Mouse (Mus musculus): Measurements from ENCODE around the gene Hoxc12.

Hoxc12 gene

GRCm38 (mm10) chr15:102972254-102972653 is 35.7 kb downstream of the Hoxc12 start:
- TF ChIP-seq NANOG (IDR thresholded peaks at IDR 0.05; ENCODE audit: borderline replicate concordance, low read length) (no peak), POU5F1 (IDR thresholded peaks at IDR 0.05; ENCODE audit: borderline replicate concordance, low read length) (no peak), CTCF (conservative IDR thresholded peaks at IDR 0.05; ENCODE audit: low read length) (no peak)
- Histone ChIP-seq H3K9me3 (ENCODE audit: low read length) (peaks cover 13% of the 10 kb centered on the region; the same call in 1 of the 2 replicates), H3K36me3 (ENCODE audit: insufficient read depth, low read length) (no peaks in the 10 kb centered on the region), H3K4me3 (replicated peaks; ENCODE audit: low read length) (no peak overlapping the region), H3K27me3 (ENCODE audit: insufficient read depth, low read length) (peaks cover 97% of the 10 kb centered on the region), H3K4me1 (replicated peaks; ENCODE audit: low read depth, low read length) (peaks cover 37% of the 10 kb centered on the region)

- TF ChIP-seq CTCF (conservative IDR thresholded peaks at IDR 0.05; ENCODE audit: low read length) (no peak), NANOG (IDR thresholded peaks at IDR 0.05; ENCODE audit: borderline replicate concordance, low read length) (no peak), POU5F1 (IDR thresholded peaks at IDR 0.05; ENCODE audit: borderline replicate concordance, low read length) (no peak)
- H3K36me3 ChIP-seq (ENCODE audit: insufficient read depth, low read length) = no peaks in the 10 kb centered on the region
- peaks cover 97% of the 10 kb centered on the region for H3K27me3 ChIP-seq (ENCODE audit: insufficient read depth, low read length)
- no peak overlapping the region for H3K4me3 ChIP-seq (replicated peaks; ENCODE audit: low read length)
- peaks cover 37% of the 10 kb centered on the region for H3K4me1 ChIP-seq (replicated peaks; ENCODE audit: low read depth, low read length)
- H3K9me3 ChIP-seq (ENCODE audit: low read length) = peaks cover 13% of the 10 kb centered on the region; the same call in 1 of the 2 replicates
Observed at GRCm38 (mm10) chr15:102972753-102973152, 36.2 kb downstream of the Hoxc12 start.

DNA sequence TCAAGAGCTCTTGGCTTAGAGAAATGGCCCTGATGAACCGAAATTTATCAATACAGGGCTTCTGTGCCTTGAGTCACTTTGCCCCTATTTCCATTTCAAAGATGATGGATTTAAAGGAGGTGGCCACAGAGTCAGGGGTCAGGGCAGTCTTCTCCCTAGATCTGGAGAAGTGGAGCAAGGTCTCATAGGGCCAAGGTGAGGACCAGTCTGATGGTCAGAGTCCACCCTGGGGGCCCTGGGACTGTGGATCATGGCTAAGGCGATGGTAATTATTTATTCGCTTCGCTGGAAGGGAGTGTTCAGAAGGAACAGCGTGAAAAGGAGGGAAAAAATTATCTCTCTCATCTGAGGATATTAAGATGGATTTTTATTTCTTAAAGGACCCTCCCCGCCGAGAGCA is 38.5 kb downstream of the Hoxc12 start:
- peaks cover 13% of the 10 kb centered on the region; the same call in 1 of the 2 replicates for H3K9me3 ChIP-seq (ENCODE audit: low read length)
- peaks cover 35% of the 10 kb centered on the region for H3K4me1 ChIP-seq (replicated peaks; ENCODE audit: low read depth, low read length)
- H3K27me3 ChIP-seq (ENCODE audit: insufficient read depth, low read length) = peaks cover 99% of the 10 kb centered on the region
- TF ChIP-seq CTCF (conservative IDR thresholded peaks at IDR 0.05; ENCODE audit: low read length) (no peak), POU5F1 (IDR thresholded peaks at IDR 0.05; ENCODE audit: borderline replicate concordance, low read length) (no peak), NANOG (IDR thresholded peaks at IDR 0.05; ENCODE audit: borderline replicate concordance, low read length) (no peak)
- H3K36me3 ChIP-seq (ENCODE audit: insufficient read depth, low read length) = no peaks in the 10 kb centered on the region
- no peak overlapping the region for H3K4me3 ChIP-seq (replicated peaks; ENCODE audit: low read length)

GRCm38 (mm10) chr15:102975688-102976111 is 39.1 kb downstream of the Hoxc12 start:
- Histone ChIP-seq H3K36me3 (ENCODE audit: insufficient read depth, low read length) (no peaks in the 10 kb centered on the region), H3K27me3 (ENCODE audit: insufficient read depth, low read length) (peaks cover 99% of the 10 kb centered on the region), H3K4me1 (replicated peaks; ENCODE audit: low read depth, low read length) (peaks cover 36% of the 10 kb centered on the region), H3K9me3 (ENCODE audit: low read length) (peaks cover 13% of the 10 kb centered on the region; the same call in 1 of the 2 replicates), H3K4me3 (replicated peaks; ENCODE audit: low read length) (peak overlapping the region; percentile 37; the same call in 1 of the 2 replicates)
- no peak for TF ChIP-seq CTCF (conservative IDR thresholded peaks at IDR 0.05; ENCODE audit: low read length)
- no peak for TF ChIP-seq NANOG (IDR thresholded peaks at IDR 0.05; ENCODE audit: borderline replicate concordance, low read length)
- TF ChIP-seq POU5F1 (IDR thresholded peaks at IDR 0.05; ENCODE audit: borderline replicate concordance, low read length) = no peak

GRCm38 (mm10) chr15:102976171-102976570 is 39.6 kb downstream of the Hoxc12 start, which contains the start of gene Hoxc9:
Gene Hoxc9 (plus strand): TSS chr15:102976439.
- Histone ChIP-seq H3K4me3 (replicated peaks; ENCODE audit: low read length) (peak within 1 kb of the TSS; percentile 37; the same call in 1 of the 2 replicates), H3K9me3 (ENCODE audit: low read length) (peaks cover 13% of the 10 kb centered on the region; the same call in 1 of the 2 replicates), H3K4me1 (replicated peaks; ENCODE audit: low read depth, low read length) (peaks cover 41% of the 10 kb centered on the region), H3K36me3 (ENCODE audit: insufficient read depth, low read length) (no peaks in the 10 kb centered on the region), H3K27me3 (ENCODE audit: insufficient read depth, low read length) (peaks cover 99% of the 10 kb centered on the region)
- TF ChIP-seq NANOG (IDR thresholded peaks at IDR 0.05; ENCODE audit: borderline replicate concordance, low read length) (no peak), POU5F1 (IDR thresholded peaks at IDR 0.05; ENCODE audit: borderline replicate concordance, low read length) (no peak), CTCF (conservative IDR thresholded peaks at IDR 0.05; ENCODE audit: low read length) (no peak)

- Histone ChIP-seq H3K4me1 (replicated peaks; ENCODE audit: low read depth, low read length) (peaks cover 46% of the 10 kb centered on the region), H3K4me3 (replicated peaks; ENCODE audit: low read length) (peak overlapping the region; percentile 29; the same call in 1 of the 2 replicates), H3K36me3 (ENCODE audit: insufficient read depth, low read length) (no peaks in the 10 kb centered on the region), H3K9me3 (ENCODE audit: low read length) (peaks cover 13% of the 10 kb centered on the region; the same call in 1 of the 2 replicates), H3K27me3 (ENCODE audit: insufficient read depth, low read length) (peaks cover 99% of the 10 kb centered on the region)
- no peak for TF ChIP-seq CTCF (conservative IDR thresholded peaks at IDR 0.05; ENCODE audit: low read length)
- no peak for TF ChIP-seq NANOG (IDR thresholded peaks at IDR 0.05; ENCODE audit: borderline replicate concordance, low read length)
- TF ChIP-seq POU5F1 (IDR thresholded peaks at IDR 0.05; ENCODE audit: borderline replicate concordance, low read length) = no peak
Observed at GRCm38 (mm10) chr15:102976631-102977422, 40.3 kb downstream of the Hoxc12 start.

- TF ChIP-seq POU5F1 (IDR thresholded peaks at IDR 0.05; ENCODE audit: borderline replicate concordance, low read length) = no peak
- TF ChIP-seq NANOG (IDR thresholded peaks at IDR 0.05; ENCODE audit: borderline replicate concordance, low read length) = no peak
- no peak for TF ChIP-seq CTCF (conservative IDR thresholded peaks at IDR 0.05; ENCODE audit: low read length)
- peaks cover 99% of the 10 kb centered on the region for H3K27me3 ChIP-seq (ENCODE audit: insufficient read depth, low read length)
- no peaks in the 10 kb centered on the region for H3K36me3 ChIP-seq (ENCODE audit: insufficient read depth, low read length)
- 0 out of 2 replicates have a peak overlapping the region, but pooled peaks have one; percentile 29 for H3K4me3 ChIP-seq (replicated peaks; ENCODE audit: low read length)
- H3K9me3 ChIP-seq (ENCODE audit: low read length) = peaks cover 10% of the 10 kb centered on the region; the same call in 1 of the 2 replicates
- peaks cover 44% of the 10 kb centered on the region for H3K4me1 ChIP-seq (replicated peaks; ENCODE audit: low read depth, low read length)
Observed at GRCm38 (mm10) chr15:102977423-102977974, 40.9 kb downstream of the Hoxc12 start.
